Mouse (Mus musculus): ENCODE data around the gene Pfkfb2.
A peak's percentile ranks its signal among the peaks of the same experiment; 100 is the strongest.

Pfkfb2 gene

GRCm38 (mm10) chr1:130737411-130737881 is 8.4 kb upstream of the Pfkfb2 start:
- no peak for DNase-seq

- DNase-seq = no peak
These were observed 5.8 kb upstream of the Pfkfb2 start for GRCm38 (mm10) chr1:130734852-130735251.

- no peak for DNase-seq
These were observed 5.4 kb upstream of the Pfkfb2 start for GRCm38 (mm10) chr1:130734452-130734851.

GRCm38 (mm10) chr1:130733671-130734070 is 4.6 kb upstream of the Pfkfb2 start:
- peak; percentile 47 for DNase-seq

- DNase-seq = no peak
These were observed 3.9 kb upstream of the Pfkfb2 start for GRCm38 (mm10) chr1:130732706-130733658.

- peak; percentile 54 for DNase-seq
These were observed 2.8 kb upstream of the Pfkfb2 start, which contains the start of gene AA986860 for GRCm38 (mm10) chr1:130731741-130732337. TSS of gene AA986860 (plus strand) at chr1:130731976.

GRCm38 (mm10) chr1:130728708-130729107 is 345 bp downstream of the Pfkfb2 start:
- DNase-seq = no peak

- DNase-seq = no peak
These were observed 983 bp downstream of the Pfkfb2 start for GRCm38 (mm10) chr1:130728070-130728469.

- DNase-seq = no peak
These were observed 2.7 kb downstream of the Pfkfb2 start for GRCm38 (mm10) chr1:130726396-130726795.

- no peak for DNase-seq
These were observed 4.8 kb downstream of the Pfkfb2 start for GRCm38 (mm10) chr1:130724206-130724605.

- DNase-seq = peak; percentile 93
These were observed 11.7 kb downstream of the Pfkfb2 start, which contains the start of gene Yod1 for GRCm38 (mm10) chr1:130717291-130717871. TSS of gene Yod1 (plus strand) at chr1:130717327.

- peak; percentile 56 for DNase-seq
These were observed 12.4 kb downstream of the Pfkfb2 start for GRCm38 (mm10) chr1:130716513-130717290.

GRCm38 (mm10) chr1:130716218-130716512 is 12.9 kb downstream of the Pfkfb2 start:
- no peak for DNase-seq

GRCm38 (mm10) chr1:130715561-130716217 is 13.4 kb downstream of the Pfkfb2 start, which contains the start of gene Gm29427:
TSS of gene Gm29427 (minus strand) at chr1:130715799.
- peak; percentile 93 for DNase-seq

- DNase-seq = no peak
These were observed 15.0 kb downstream of the Pfkfb2 start for GRCm38 (mm10) chr1:130714046-130714445.

GRCm38 (mm10) chr1:130710283-130711080 is 18.6 kb downstream of the Pfkfb2 start:
- no peak for DNase-seq

GRCm38 (mm10) chr1:130703613-130704012 is 25.4 kb downstream of the Pfkfb2 start:
- DNase-seq = peak; percentile 36

GRCm38 (mm10) chr1:130701976-130702375 is 27.1 kb downstream of the Pfkfb2 start:
- DNase-seq = no peak

GRCm38 (mm10) chr1:130699937-130700633 is 29.0 kb downstream of the Pfkfb2 start:
- peak; percentile 76 for DNase-seq

- no peak for DNase-seq
These were observed 30.5 kb downstream of the Pfkfb2 start for GRCm38 (mm10) chr1:130698601-130699000.

- DNase-seq = no peak
These were observed 45.1 kb downstream of the Pfkfb2 start for GRCm38 (mm10) chr1:130683905-130684304.

Measured in lung, postnatal 10 days (tissue).